Mouse (Mus musculus): ENCODE results near the gene Exoc6b.
"Not testable (repeated sequence)": the region's sequence is repeated elsewhere in the genome, so short reads cannot be mapped to it uniquely, and the experiment has no call there.

The Exoc6b gene

GRCm38 (mm10) chr6:84619166-84619565 is 450.1 kb downstream of the Exoc6b start:
- no peak for DNase-seq

GRCm38 (mm10) chr6:84617051-84617450 is 452.3 kb downstream of the Exoc6b start:
- DNase-seq, result no peak

- DNase-seq, result no peak
Observed at GRCm38 (mm10) chr6:84616586-84616985, 452.7 kb downstream of the Exoc6b start.

GRCm38 (mm10) chr6:84613561-84613960 is 455.8 kb downstream of the Exoc6b start:
- no peak for DNase-seq

- no peak for DNase-seq
Observed at GRCm38 (mm10) chr6:84601136-84601889, 468.0 kb downstream of the Exoc6b start.

GRCm38 (mm10) chr6:84599296-84599695 is 470.0 kb downstream of the Exoc6b start:
- DNase-seq, result not testable (repeated sequence)

- DNase-seq, result no peak
Observed at GRCm38 (mm10) chr6:84598725-84599124, 470.6 kb downstream of the Exoc6b start.

GRCm38 (mm10) chr6:84594626-84595025 is 474.7 kb downstream of the Exoc6b start:
- DNase-seq, result no peak

GRCm38 (mm10) chr6:84593693-84594092 is 475.6 kb downstream of the Exoc6b start, which contains the start of gene Cyp26b1:
TSS of gene Cyp26b1 (minus strand) at chr6:84593908.
- DNase-seq, result no peak

- peak; percentile 78 for DNase-seq
Observed at GRCm38 (mm10) chr6:84590961-84591745, 478.2 kb downstream of the Exoc6b start.

GRCm38 (mm10) chr6:84589742-84590686 is 479.3 kb downstream of the Exoc6b start:
- peak; percentile 89 for DNase-seq

GRCm38 (mm10) chr6:84588895-84589652 is 480.2 kb downstream of the Exoc6b start:
- DNase-seq, result peak; percentile 53

- no peak for DNase-seq
Observed at GRCm38 (mm10) chr6:84588221-84588894, 481.0 kb downstream of the Exoc6b start.

GRCm38 (mm10) chr6:84587471-84588101 is 481.7 kb downstream of the Exoc6b start:
- DNase-seq, result peak; percentile 72

GRCm38 (mm10) chr6:84586551-84587200 is 482.6 kb downstream of the Exoc6b start:
- DNase-seq, result no peak

GRCm38 (mm10) chr6:84585686-84586300 is 483.5 kb downstream of the Exoc6b start:
- no peak for DNase-seq

GRCm38 (mm10) chr6:84584783-84585685 is 484.3 kb downstream of the Exoc6b start:
- DNase-seq, result peak; percentile 39

All from kidney, postnatal 14 days (tissue).